Mouse (Mus musculus) lung, postnatal 4 days (tissue): ENCODE results near the gene Yipf3.
A peak's percentile ranks its signal among the peaks of the same experiment; 100 is the strongest.

ENCODE experiments used
- DNase-seq, 2 experiments: peaks; one replicate each; pipeline ENCODE4 v3.0.0; 2021

Yipf3 gene

DNA sequence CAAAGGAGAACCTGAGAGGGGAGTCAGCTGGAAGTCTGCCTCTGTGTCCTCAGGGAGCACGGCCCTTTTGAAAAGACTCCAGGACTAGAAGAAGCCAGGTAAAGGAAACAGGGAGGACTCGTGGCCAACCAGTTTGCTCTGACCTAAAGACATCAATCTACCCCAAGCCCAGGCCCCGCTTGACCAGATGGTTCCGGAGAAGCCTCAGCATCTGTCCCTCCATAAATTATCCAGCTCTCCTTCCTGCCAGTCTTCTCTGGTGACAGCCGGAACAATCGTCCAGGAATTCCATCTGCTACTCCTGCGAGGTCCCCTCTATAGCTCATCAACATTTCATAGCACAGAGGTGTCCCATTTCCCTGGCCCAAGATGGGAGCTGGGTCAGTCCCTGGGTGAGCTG lies 36.8 kb downstream of the Yipf3 start:
- DNase-seq: no peak

GRCm38 (mm10) chr17:46285407-46285806 lies 37.5 kb downstream of the Yipf3 start:
- DNase-seq: no peak

DNA sequence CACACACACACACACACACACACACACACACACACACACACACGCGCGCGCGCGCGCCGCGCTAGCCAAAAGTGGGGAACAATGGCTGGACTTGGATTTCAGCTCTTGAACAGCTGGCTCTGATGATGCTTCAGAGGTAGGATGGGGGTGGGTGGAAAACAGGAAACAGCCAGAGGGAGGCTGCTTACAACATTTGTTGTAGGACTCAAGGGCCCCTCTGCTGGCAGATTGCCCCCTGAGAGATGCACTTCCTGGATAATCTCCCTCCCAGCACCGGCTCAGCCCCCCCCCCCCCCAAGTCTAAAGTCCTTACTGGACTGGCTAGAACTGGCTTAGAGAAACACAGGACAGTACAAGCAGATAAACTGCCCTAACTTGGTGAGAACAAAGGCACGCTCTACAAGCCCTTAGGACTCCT lies 39.8 kb downstream of the Yipf3 start:
- peak; percentile 70 to 84 for DNase-seq

- DNase-seq: no peak
Observed at GRCm38 (mm10) chr17:46296601-46297000, 48.7 kb downstream of the Yipf3 start.

GRCm38 (mm10) chr17:46297028-46297363 lies 49.1 kb downstream of the Yipf3 start:
- no peak for DNase-seq

- no peak for DNase-seq
Observed at GRCm38 (mm10) chr17:46297364-46298219, 49.7 kb downstream of the Yipf3 start, which contains the start of gene Dlk2. TSS of gene Dlk2 (plus strand) at chr17:46297421.

DNA sequence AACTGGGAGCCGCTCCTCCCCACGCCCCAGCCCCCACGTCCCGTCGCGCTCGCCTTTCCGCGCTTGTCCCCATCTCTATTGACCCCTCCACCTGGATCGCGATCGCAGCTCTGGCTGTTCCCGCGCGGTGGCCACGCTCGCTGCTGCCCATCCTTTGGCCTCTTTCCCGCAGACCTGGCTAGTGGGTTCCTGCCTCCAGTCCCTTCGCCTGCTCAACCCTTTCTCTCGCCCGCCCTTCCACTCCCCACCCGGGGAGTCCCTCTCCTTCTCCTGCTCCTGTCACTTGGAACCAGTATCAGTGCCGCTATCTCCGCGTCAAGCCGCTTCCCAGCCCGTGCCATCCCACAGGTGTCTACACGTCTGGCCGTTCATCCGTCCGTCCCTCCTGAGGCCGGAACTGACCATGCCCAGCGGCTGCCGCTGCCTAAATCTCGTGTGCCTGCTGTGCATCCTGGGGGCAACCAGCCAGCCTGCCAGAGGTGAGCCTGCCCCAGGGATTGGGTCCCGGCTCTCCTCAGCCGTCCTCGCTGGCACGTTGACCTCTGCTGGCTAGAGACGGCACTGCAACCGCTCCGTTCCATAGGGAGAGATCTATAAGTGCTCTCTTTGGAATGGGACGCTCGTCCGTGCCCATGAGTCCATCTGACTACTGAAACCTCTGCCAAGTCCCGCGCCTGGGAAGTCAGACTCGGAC lies 50.5 kb downstream of the Yipf3 start:
- peak; percentile 85 to 89 for DNase-seq

- peak; percentile 22 to 51 for DNase-seq
Observed at GRCm38 (mm10) chr17:46301892-46302291, 54.0 kb downstream of the Yipf3 start.
